Mouse (Mus musculus) G1E (cell line): Measurements from ENCODE around the gene Slc26a3.

ENCODE experiments used
- CTCF ChIP-seq: IDR thresholded peaks from 2 replicates; pipeline ENCODE4 v1.5.1; 2012; ENCODE audit warnings: low read depth, low read length, inconsistent platforms, mixed read lengths
- GATA1 ChIP-seq: IDR thresholded peaks from 2 replicates; pipeline ENCODE4 v1.6.1; 2012; ENCODE audit warnings: borderline replicate concordance, low read length, inconsistent platforms, mixed read lengths
- GATA2 ChIP-seq: IDR thresholded peaks from 2 replicates; pipeline ENCODE4 v1.6.1; 2012; ENCODE audit warnings: low read depth, low read length, inconsistent platforms, borderline replicate concordance

DNA sequence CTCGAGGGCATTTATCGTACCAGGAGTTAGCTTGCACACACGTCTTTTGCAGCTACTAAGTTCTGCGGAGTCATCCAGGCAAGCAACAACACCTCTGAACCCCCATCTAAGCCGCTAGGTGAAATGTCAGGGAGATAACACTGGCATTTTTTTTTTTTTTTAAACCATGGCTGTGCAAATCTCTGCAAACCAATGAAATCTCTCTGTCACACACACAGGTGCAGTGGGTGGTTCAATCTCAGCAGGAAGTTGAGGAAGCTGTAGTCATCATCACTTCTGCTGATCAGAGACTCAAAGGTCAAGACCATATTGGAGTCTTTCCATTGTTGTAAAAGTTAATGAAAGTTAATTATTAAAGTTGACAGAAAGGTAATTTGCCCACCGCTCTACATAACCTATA lies 47.1 kb downstream of the Slc26a3 start:
- no peak for TF ChIP-seq CTCF
- no peak for TF ChIP-seq GATA1
- no peak for TF ChIP-seq GATA2
